Mouse (Mus musculus): ENCODE results near the gene Vamp8.

Vamp8 gene

GRCm38 (mm10) chr6:72389941-72390771 is at the start of gene Vamp8:
Gene Vamp8 (minus strand): TSS chr6:72390703.
- peak; percentile 59 for DNase-seq

GRCm38 (mm10) chr6:72439355-72440185 is 49.1 kb upstream of the Vamp8 start, which contains the start of gene Mat2a:
Gene Mat2a (minus strand): TSS chr6:72439558.
- DNase-seq, result peak; percentile 97

DNA sequence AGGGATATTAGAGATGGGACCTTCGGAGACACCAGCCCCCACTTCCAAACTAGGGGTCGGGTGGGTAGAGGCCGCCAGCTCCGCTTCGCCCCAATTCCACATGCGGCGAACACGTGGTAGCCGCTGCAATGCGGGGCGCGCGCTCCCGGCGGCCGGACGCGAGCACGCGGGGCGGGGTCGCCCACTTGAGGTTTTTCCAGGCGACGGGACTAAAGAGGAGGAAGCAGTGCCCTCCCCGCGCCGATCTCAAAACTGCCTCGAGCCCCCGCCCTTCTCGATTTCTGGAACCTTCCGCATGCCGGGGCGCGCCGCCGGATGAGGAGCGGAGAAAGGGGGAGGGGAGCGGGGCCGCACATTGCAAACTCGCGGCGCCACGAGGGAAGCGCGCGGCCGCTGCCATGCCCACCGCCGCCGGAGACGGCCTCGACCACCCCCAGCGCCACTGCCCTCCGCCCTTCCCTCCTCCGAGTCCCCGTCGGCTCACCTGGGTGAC is 48.4 kb upstream of the Vamp8 start:
- DNase-seq, result peak; percentile 88

GRCm38 (mm10) chr6:72438226-72438625 is 47.7 kb upstream of the Vamp8 start:
- DNase-seq, result no peak

- no peak for DNase-seq
These were observed 41.6 kb upstream of the Vamp8 start for GRCm38 (mm10) chr6:72432153-72432552.

DNA sequence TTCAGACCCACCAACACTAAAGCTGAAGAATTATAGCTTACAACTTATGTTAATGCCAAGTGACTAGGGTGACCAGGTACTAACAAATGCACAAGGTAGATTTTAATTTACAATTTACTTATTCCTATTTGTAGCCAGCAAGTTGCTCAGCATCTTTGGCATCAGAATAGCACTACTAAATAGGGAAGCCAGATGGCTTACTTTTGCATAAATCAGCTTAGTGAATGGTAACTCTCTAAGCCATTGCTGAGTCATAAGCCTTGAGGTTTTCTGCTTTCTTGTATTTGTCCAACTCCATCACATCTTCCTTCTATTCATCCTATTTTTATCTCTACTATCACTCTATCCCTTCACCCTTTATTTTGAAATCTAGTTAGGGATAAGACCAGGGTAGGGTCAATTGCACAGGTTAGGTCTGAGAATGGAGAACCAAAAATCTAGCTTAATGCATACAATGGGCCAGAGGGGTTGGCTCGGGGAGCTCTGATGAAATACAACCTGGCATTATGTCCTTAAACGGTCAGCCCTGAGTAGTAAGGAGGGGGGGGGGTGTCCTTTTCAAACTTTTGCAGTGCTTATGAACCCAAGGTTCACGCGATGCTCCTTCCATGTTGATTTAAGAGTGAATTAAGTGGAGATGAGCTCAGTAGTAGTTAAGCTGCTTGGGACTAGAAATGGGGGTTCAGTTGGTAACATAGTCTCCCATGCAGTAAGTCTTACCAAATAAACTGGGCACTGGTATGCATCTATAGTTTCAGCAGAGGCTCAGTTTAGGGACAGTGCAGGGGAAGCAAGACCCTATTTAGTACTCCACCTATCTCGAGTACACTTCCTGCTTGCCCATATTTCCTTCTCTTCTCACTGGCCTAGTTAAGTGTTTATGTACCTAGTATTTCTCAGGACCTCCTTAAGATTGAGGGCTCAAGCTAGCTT is 40.8 kb upstream of the Vamp8 start:
- no peak for DNase-seq

- DNase-seq, result no peak
These were observed 38.7 kb upstream of the Vamp8 start for GRCm38 (mm10) chr6:72429061-72429842.

DNA sequence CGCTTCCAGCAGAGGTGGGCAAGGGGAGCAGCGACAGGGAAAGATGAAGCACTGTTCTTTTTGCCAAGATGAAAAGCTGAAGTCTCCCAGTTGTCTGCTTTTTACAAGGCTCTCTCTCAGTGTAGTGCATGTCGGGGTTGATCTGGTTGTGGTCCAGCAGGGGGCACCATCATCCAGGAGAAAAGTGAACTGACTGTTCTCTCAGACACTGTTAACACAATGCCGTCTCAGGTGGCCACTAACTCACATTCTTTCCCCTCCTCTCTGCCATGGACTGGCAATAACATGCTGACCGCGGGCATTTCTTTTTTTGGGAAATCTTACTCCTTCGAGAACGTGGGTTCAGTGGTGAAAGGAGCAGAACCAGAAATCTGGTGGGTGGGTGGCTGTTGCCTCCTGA is 37.5 kb upstream of the Vamp8 start:
- DNase-seq, result peak; percentile 68

DNA sequence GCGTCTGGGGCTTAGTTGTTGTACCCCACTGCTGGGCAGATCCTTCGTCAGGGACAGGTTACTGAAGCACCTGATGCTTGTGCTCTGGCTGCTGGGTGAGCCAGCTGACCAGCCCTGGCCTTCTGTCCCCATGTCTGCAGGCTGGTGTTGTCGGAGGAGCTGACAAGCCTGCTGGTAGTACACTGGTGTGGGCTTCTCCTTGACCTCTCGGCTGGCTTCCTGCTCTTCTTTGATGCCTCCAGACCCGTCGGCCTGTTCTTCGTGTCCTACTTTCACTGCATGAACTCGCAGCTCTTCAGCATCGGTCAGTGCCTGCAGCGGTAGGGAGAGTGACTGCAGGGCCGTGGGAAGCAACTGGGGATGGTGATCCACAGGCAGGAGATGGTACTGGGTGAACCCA is 35.1 kb upstream of the Vamp8 start:
- no peak for DNase-seq

- no peak for DNase-seq
These were observed 30.4 kb upstream of the Vamp8 start for GRCm38 (mm10) chr6:72420901-72421300.

GRCm38 (mm10) chr6:72419806-72420205 is 29.3 kb upstream of the Vamp8 start:
- DNase-seq, result no peak

GRCm38 (mm10) chr6:72418279-72418678 is 27.8 kb upstream of the Vamp8 start:
- no peak for DNase-seq

- no peak for DNase-seq
These were observed 25.7 kb upstream of the Vamp8 start for GRCm38 (mm10) chr6:72415964-72416772.

DNA sequence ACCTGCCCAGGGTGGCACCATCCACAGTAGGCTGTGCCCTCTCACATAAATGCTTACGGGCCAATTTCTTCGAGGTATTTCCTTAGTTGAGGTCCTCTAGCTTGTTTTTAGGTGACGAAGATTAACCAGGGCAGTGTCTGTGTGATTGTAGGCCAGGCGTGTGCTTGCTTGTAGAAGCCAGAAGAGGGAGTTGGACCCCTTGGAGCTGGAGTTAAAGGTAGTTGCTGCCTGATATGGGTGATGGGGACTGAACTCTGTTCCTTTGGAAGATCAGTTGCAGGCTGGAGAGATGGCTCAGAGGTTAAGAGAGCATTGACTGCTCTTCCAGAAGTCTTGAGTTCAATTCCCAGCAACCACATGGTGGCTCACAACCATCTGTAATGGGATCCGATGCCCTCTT is 24.7 kb upstream of the Vamp8 start:
- no peak for DNase-seq

GRCm38 (mm10) chr6:72414076-72414756 is 23.7 kb upstream of the Vamp8 start, which contains the start of gene Ggcx:
Gene Ggcx (plus strand): TSS chr6:72414308.
- peak; percentile 92 for DNase-seq

DNA sequence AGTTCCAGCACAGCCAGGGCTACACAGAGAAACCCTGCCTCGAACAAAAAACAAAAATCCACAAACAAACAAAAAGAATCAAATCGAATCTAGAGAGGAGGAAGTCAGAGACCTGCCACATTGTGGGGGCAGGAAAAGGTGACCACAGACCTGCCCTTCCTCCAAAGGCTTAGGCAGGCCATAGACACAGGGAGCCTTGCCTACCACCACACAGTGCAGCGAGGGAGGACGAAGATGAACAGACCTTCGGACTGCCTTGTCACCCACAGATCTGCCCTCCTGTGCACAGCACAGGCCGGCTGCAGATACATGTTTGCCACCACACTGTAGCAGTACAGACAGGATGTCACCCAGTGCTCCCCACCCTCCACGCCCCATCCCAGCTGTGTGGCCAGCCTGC is 20.0 kb upstream of the Vamp8 start:
- no peak for DNase-seq

DNA sequence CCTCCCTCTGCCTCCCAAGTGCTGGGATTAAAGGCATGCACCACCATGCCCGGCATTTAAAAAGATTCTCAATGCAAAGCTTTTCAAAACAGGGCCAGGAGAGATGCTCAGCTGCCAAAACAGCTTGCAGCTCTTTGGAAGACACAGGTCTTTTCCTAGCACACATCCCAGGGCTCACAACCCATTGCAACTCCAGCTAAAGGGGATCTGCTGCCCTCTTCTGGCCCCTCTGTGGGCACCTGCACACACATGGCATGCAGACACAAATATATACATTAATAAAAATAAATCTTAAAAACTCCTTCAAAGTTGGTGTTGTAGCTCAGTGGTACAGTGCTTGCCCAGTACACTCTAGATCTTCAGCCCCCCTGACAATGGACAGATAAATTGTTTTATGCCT is 19.5 kb upstream of the Vamp8 start:
- no peak for DNase-seq

DNA sequence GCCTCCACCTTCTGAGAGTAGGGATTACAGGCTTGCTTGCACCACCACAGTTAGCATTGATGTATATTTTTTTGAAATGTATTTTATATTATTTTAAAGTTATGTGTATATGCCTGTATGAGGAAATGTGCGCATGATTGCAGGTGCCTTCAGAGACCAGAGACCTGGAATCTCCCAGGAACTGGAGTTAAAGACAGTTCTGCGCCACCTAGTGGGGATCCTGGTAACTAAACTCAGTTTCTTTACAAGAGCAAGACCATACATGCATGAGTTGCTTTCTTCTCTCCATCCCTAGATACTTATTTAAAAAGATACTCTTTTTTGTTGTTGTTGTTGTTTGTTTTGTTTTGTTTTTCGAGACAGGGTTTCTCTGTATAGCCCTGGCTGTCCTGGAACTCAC is 19.1 kb upstream of the Vamp8 start:
- DNase-seq, result peak; percentile 69

DNA sequence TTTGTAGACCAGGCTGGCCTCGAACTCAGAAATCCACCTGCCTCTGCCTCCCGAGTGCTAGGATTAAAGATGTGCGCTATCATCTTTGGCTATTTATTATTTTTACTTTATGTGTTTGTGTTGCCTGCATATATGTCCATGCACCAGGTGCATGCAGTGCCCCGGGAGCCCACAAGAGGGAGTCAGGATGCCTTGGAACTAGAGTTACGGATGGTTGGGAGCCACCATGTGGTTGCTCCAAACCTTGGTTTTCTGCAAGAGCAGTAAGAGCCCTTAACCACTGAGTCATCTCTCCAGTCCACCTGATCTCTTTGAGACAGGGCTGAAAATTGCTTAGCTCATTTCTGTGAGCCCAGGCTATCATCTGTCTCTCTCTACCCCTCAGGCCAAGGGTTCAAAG is 16.6 kb upstream of the Vamp8 start:
- peak; percentile 74 for DNase-seq

DNA sequence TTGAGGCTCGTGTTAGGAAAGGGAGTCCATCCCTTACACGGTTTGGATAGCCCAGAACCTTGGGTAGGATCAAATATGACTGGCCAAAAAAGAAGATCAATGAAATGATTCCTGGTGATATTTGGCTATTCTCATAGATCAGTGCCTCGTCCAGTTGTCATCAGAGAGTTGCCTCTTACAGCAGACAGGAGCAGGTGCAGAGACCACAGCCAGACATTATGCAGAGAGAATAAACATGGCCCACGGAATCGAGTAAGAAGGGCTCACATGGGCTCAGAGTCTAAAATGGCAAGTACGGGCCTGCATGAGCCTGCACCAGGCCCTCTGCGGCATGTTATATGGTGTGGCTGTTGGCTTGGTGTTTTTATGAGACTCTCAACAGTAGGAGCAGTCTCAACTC is 14.9 kb upstream of the Vamp8 start:
- no peak for DNase-seq

All from cerebellum, adult 8-10 months (tissue).